Mouse (Mus musculus) heart, adult 2 months (tissue): Measurements from ENCODE around the gene Pmm2.

ENCODE experiments used
- CTCF ChIP-seq: fragments of 200-600 bp; IDR thresholded peaks from 2 replicates; pipeline ENCODE4 v1.8.1; 2022; ENCODE audit warnings: antibody characterized with exemption, mild to moderate bottlenecking, moderate library complexity
- EP300 ChIP-seq: fragments of 200-500 bp; IDR thresholded peaks from 2 replicates; pipeline ENCODE4 v1.6.1; 2011; ENCODE audit warnings: low read depth, low read length, control low read depth; ENCODE audit not compliant: insufficient read depth
- POLR2A ChIP-seq: fragments of 200-500 bp; IDR thresholded peaks from 2 replicates; pipeline ENCODE4 v1.6.1; 2011; ENCODE audit warnings: mild to moderate bottlenecking, low read depth, low read length, control low read depth; ENCODE audit not compliant: insufficient read depth

DNA sequence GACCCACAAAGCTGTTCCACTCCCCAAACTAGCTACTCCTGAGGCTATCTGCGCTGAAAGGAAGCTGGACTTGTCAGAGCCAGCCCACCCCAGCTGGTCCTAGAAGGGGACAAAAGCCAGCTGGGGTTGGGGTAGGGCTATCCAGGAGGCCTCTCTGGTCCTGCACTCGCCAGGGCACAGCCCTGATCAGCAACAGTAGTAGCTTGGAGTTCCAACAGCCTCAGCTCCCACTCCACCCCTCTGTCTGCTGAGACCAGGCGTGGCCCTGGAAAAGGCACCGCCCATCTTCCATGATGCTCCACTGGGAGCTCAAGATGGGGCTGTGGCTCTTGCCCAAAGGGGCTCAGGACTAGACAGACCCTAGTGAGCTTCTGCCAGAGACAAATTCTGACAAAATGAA is 30.3 kb downstream of the Pmm2 start:
- no peak; the same call in 1 of the 2 replicates for TF ChIP-seq POLR2A
- TF ChIP-seq EP300, result no peak
- TF ChIP-seq CTCF, result no peak
